Mouse (Mus musculus): Measurements from ENCODE around the gene Nppa. TPM values are rescaled to one million over a fixed set of nuclear protein-coding genes. Genes with fewer than 3 reads are reported as not detected.

Gene Nppa
- polyA plus RNA-seq, 2 experiments from 2014 or later: not detected

Other genes starting within 250 kb of the Nppa start
- gene Zfp984, start 190.9 kb upstream of the Nppa start, polyA plus RNA-seq (2017; shearing (Covaris generic)): 10 to 100 TPM; 26.7 to 34.3 TPM
- 1 to 10 TPM; 3.3 to 7.0 TPM for gene Zfp933, start 152.4 kb upstream of the Nppa start, polyA plus RNA-seq (2017; shearing (Covaris generic))
- 100 to 1,000 TPM in 1 of 2 experiments, 10 to 100 TPM in 1; 92.5 to 151 TPM for gene Miip, start 131.9 kb upstream of the Nppa start, polyA plus RNA-seq (2017; shearing (Covaris generic))
- 1 to 10 TPM; 2.1 to 3.8 TPM for gene Fv1, start 131.7 kb upstream of the Nppa start, polyA plus RNA-seq (2017; shearing (Covaris generic))
- gene Mfn2, start 96.0 kb upstream of the Nppa start, polyA plus RNA-seq (2017; shearing (Covaris generic)): 10 to 100 TPM; 19.5 to 31.9 TPM
- 1 to 10 TPM; 5.2 to 8.7 TPM for gene Plod1, start 64.0 kb upstream of the Nppa start, polyA plus RNA-seq (2017; shearing (Covaris generic))
- 1 to 10 TPM; 8.3 to 9.4 TPM for gene 2510039O18Rik, start 59.8 kb upstream of the Nppa start, polyA plus RNA-seq (2017; shearing (Covaris generic))
- not detected for gene Nppb, start 14.9 kb upstream of the Nppa start, polyA plus RNA-seq (2017; shearing (Covaris generic))
- 1 to 10 TPM; 4.2 to 5.5 TPM for gene Clcn6, start 38.1 kb downstream of the Nppa start, polyA plus RNA-seq (2017; shearing (Covaris generic))
- gene Mthfr, start 38.4 kb downstream of the Nppa start, polyA plus RNA-seq (2017; shearing (Covaris generic)): 10 to 100 TPM in 1 of 2 experiments, 1 to 10 TPM in 1; 6.8 to 23.1 TPM
- 10 to 100 TPM; 19.0 to 20.0 TPM for gene Agtrap, start 87.3 kb downstream of the Nppa start, polyA plus RNA-seq (2017; shearing (Covaris generic))
- gene Mad2l2, start 129.7 kb downstream of the Nppa start, polyA plus RNA-seq (2017; shearing (Covaris generic)): 10 to 100 TPM; 35.8 to 41.2 TPM
- not detected for gene Draxin, start 130.0 kb downstream of the Nppa start, polyA plus RNA-seq (2017; shearing (Covaris generic))
- gene Fbxo6, start 151.4 kb downstream of the Nppa start, polyA plus RNA-seq (2017; shearing (Covaris generic)): 10 to 100 TPM; 44.1 to 56.6 TPM
- gene Fbxo44, start 159.8 kb downstream of the Nppa start, polyA plus RNA-seq (2017; shearing (Covaris generic)): 1 to 10 TPM; 2.2 to 2.6 TPM
- not detected for gene Fbxo2, start 159.9 kb downstream of the Nppa start, polyA plus RNA-seq (2017; shearing (Covaris generic))